Mouse (Mus musculus) liver, adult 2 months (tissue): Measurements from ENCODE around the gene Gli1. TPM values are rescaled to one million over a fixed set of nuclear protein-coding genes. Genes with fewer than 3 reads are reported as not detected.

Experiments
- DNase-seq: peaks from one replicate; pipeline ENCODE4 v3.0.0-alpha.2; 2011; ENCODE audit warnings: low read depth, low spot score; ENCODE audit errors: extremely low read depth
- H3K27ac ChIP-seq: fragments of 200-500 bp; replicated peaks from 2 replicates; pipeline ENCODE4 v1.5.1; 2012; ENCODE audit warnings: low read depth, mild to moderate bottlenecking, control low read depth, inconsistent platforms, low read length; ENCODE audit not compliant: insufficient read depth
- H3K27me3 ChIP-seq: fragments of 200-500 bp; 2 replicates; pipeline ENCODE4 v1.6.1; 2012; ENCODE audit warnings: mild to moderate bottlenecking, moderate library complexity, low read length, inconsistent platforms; ENCODE audit not compliant: control insufficient read depth, insufficient read depth
- H3K36me3 ChIP-seq: fragments of 200-500 bp; 2 replicates; pipeline ENCODE4 v1.6.1; 2012; ENCODE audit warnings: low read length, inconsistent platforms; ENCODE audit not compliant: control insufficient read depth, insufficient read depth
- H3K4me1 ChIP-seq: fragments of 200-500 bp; 2 replicates; pipeline ENCODE4 v1.6.1; 2011; ENCODE audit warnings: low read length; ENCODE audit not compliant: control insufficient read depth, insufficient read depth
- H3K4me3 ChIP-seq: fragments of 200-500 bp; 2 replicates; pipeline ENCODE4 v1.5.1; 2011; ENCODE audit warnings: low read depth, mild to moderate bottlenecking, control low read depth, low read length, moderate library complexity; ENCODE audit not compliant: insufficient read depth
- H3K79me2 ChIP-seq: fragments of 200-500 bp; 2 replicates; pipeline ENCODE4 v1.6.1; 2012; ENCODE audit warnings: inconsistent platforms, mild to moderate bottlenecking, low read length, moderate library complexity; ENCODE audit not compliant: control insufficient read depth, insufficient read depth
- H3K9ac ChIP-seq: fragments of 200-500 bp; 2 replicates; pipeline ENCODE4 v1.6.1; 2012; ENCODE audit warnings: low read depth, mild to moderate bottlenecking, control low read depth, inconsistent platforms, low read length
- CTCF ChIP-seq: fragments of 200-500 bp; IDR thresholded peaks from 2 replicates; pipeline ENCODE4 v1.5.1; 2011; ENCODE audit warnings: low read depth, low read length, control low read depth
- POLR2A ChIP-seq: fragments of 200-500 bp; IDR thresholded peaks from 2 replicates; pipeline ENCODE4 v1.6.1; 2011; ENCODE audit warnings: low read length, control low read depth; ENCODE audit not compliant: insufficient read depth; ENCODE audit errors: extremely low read depth
- WGBS: fragments of 180-500 bp; shearing (Covaris S2); methylation state at CpG from one replicate; pipeline ENCODE4 v1.1.7; 2018; 5-methylcytosine and 5-hydroxymethylcytosine counted together
- polyA plus RNA-seq: library from polyadenylated mRNA; depleted of rRNA; stranded (reverse); fragments of >200 nt; gene quantifications from 2 replicates; pipeline ENCODE4 v1.2.3, GENCODE M21; 2012
- total RNA-seq: library from RNA; depleted of rRNA; stranded (reverse); fragments of >200 nt; gene quantifications from 2 replicates; pipeline ENCODE4 v1.2.3, GENCODE M21; 2014

Gli1 gene
- total and polyA plus RNA-seq, 2 experiments = 0.04 TPM; not detected in 1

- 80% methylated on average over 24 of the region's 24 CpGs for WGBS
- Histone ChIP-seq H3K79me2 (peaks cover 4% of the 10 kb centered on the region; the same call in 1 of the 2 replicates), H3K27me3 (no peaks in the 10 kb centered on the region), H3K4me1 (peaks cover 11% of the 10 kb centered on the region; the same call in 1 of the 2 replicates), H3K4me3 (no peak overlapping the region), H3K27ac (no peak overlapping the region), H3K36me3 (peaks cover 44% of the 10 kb centered on the region), H3K9ac (no peak overlapping the region)
- no peak for DNase-seq
- TF ChIP-seq CTCF (no peak), POLR2A (no peak)
Observed at GRCm38 (mm10) chr10:127295986-127296794, 45.6 kb downstream of the Gli1 start.

DNA sequence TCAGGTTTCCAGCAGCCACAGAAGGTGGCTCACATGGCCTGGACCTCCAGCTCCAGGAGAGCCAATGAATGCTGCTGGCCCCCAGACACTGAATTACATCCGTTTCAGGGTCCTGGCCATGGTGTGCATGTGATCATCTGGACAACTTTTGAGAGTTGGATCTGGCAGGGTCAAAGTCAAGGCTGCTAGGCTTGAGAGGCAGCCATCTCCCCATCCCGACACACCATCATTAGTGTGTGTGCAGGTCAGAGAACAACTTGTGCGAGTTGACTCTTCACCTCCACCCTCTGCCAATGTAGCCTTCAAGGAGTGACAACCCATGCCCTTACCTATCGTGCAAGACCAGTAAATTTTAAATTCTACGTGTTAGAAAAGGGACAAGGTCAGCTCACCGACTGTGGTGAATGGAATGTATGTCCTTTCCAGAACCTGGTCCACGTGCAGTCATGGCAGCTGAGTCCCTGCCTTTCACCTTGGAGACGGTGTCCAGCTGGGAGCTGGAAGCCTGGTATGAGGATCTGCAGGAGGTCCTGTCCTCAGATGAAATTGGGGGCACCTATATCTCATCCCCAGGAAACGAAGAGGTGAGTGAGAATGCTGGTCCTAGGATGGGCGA lies 46.8 kb downstream of the Gli1 start:
- peaks cover 11% of the 10 kb centered on the region; the same call in 1 of the 2 replicates for H3K4me1 ChIP-seq
- no peak overlapping the region for H3K4me3 ChIP-seq
- TF ChIP-seq POLR2A (no peak), CTCF (no peak)
- H3K36me3 ChIP-seq = peaks cover 37% of the 10 kb centered on the region
- DNase-seq = peak; percentile 34
- H3K9ac ChIP-seq = no peak overlapping the region
- WGBS = 67% methylated on average over 10 of the region's 10 CpGs
- no peak overlapping the region for H3K27ac ChIP-seq
- H3K27me3 ChIP-seq = no peaks in the 10 kb centered on the region
- H3K79me2 ChIP-seq = peaks cover 4% of the 10 kb centered on the region; the same call in 1 of the 2 replicates

DNA sequence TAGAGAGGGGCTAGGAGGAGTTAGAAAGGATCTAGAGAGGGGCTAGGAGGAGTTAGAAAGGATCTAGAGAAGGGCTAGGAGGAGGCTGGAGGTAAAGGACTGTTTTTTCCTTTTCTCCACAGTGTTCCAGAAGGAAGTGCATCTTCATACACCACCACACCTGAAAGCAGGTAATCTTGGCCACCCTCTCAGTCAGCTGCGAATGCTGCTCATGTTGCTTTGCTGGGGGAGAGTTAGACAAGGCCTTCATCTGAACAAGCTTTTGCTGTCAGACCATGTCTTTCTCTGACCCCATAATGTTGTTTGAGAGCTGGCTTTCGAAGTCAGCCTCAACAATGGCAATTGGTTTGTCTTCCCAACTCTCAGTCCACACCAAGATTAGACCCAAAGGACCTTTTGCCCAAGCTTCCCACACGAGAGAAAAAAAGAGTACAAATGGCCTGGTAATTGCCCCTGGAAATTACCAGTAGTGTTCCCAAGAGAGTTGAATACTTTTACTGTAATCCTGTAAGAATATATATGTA lies 48.1 kb downstream of the Gli1 start:
- peaks cover 35% of the 10 kb centered on the region for H3K36me3 ChIP-seq
- H3K9ac ChIP-seq = no peak overlapping the region
- no peak overlapping the region for H3K27ac ChIP-seq
- no peak for TF ChIP-seq CTCF
- no peak for TF ChIP-seq POLR2A
- no peak overlapping the region for H3K4me3 ChIP-seq
- peaks cover 4% of the 10 kb centered on the region; the same call in 1 of the 2 replicates for H3K79me2 ChIP-seq
- H3K4me1 ChIP-seq = peaks cover 14% of the 10 kb centered on the region; the same call in 1 of the 2 replicates
- DNase-seq = no peak
- no peaks in the 10 kb centered on the region for H3K27me3 ChIP-seq
- 78% methylated on average over 3 of the region's 3 CpGs for WGBS

GRCm38 (mm10) chr10:127292987-127293538 lies 48.7 kb downstream of the Gli1 start:
- no peaks in the 10 kb centered on the region for H3K27me3 ChIP-seq
- peak; percentile 64 for DNase-seq
- peak overlapping the region; percentile 3; the same call in 1 of the 2 replicates for H3K9ac ChIP-seq
- peaks cover 14% of the 10 kb centered on the region; the same call in 1 of the 2 replicates for H3K4me1 ChIP-seq
- TF ChIP-seq CTCF = no peak
- TF ChIP-seq POLR2A = no peak
- 21% methylated on average over 6 of the region's 6 CpGs for WGBS
- peaks cover 4% of the 10 kb centered on the region; the same call in 1 of the 2 replicates for H3K79me2 ChIP-seq
- H3K27ac ChIP-seq = peak overlapping the region; percentile 1; the same call in 1 of the 2 replicates
- peaks cover 35% of the 10 kb centered on the region for H3K36me3 ChIP-seq
- H3K4me3 ChIP-seq = no peak overlapping the region

GRCm38 (mm10) chr10:127291881-127292638 lies 49.7 kb downstream of the Gli1 start:
- H3K27ac ChIP-seq = no peak overlapping the region
- H3K4me3 ChIP-seq = no peak overlapping the region
- H3K79me2 ChIP-seq = peaks cover 11% of the 10 kb centered on the region; the same call in 1 of the 2 replicates
- no peaks in the 10 kb centered on the region for H3K27me3 ChIP-seq
- peaks cover 26% of the 10 kb centered on the region for H3K36me3 ChIP-seq
- H3K4me1 ChIP-seq = peaks cover 21% of the 10 kb centered on the region
- no peak for TF ChIP-seq CTCF
- TF ChIP-seq POLR2A = no peak
- DNase-seq = no peak
- H3K9ac ChIP-seq = no peak overlapping the region
- 7% methylated on average over 5 of the region's 5 CpGs for WGBS
